Mouse (Mus musculus): ENCODE data around the gene Echdc3. TPM values are rescaled to one million over a fixed set of nuclear protein-coding genes. Genes with fewer than 3 reads are reported as not detected.
A peak's percentile ranks its signal among the peaks of the same experiment; 100 is the strongest.

Echdc3 gene
- under 1 TPM; 0.58 to 0.75 TPM for total RNA-seq (2021)

DNA sequence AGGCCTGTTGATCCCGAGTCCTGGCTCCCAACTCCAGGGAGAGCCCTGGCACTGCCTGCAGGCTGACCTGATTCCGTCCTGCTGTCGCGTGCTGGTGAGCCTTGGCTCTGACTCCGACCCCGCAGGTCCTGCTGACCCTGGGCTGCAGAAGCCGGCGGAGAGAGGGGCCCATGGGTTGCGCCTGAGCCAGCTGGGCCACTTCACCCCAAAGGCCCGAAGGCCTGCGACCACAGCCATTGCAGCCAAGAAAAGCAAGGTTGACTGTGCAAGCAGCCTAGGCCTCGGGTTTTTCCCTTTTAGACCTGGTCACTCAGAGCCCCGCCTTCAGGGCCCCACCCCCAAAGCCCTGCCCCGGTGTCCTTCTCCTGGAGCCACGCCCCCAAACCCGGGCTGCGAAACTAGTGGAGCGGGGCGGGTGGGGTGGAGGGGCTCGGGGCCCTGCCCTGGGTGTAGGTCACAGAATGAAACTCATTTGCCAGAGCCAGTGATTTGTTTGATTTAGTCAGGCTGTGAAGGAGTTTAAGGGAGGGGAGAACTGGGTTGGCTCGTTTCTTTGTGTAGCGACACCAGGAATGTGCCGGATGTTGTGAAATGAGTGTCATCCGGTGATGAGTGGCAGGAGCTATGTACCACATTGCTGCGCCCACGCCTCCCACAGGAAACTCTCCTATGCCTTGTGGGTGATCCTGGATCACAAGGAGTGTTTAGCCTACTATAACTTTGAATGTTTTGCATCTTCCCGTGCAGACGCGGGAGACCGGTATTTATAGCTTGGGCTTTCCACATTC, at the start of gene Echdc3:
TSS of gene Echdc3 (minus strand) at position 310 of the 788 bp plus-strand sequence.
- DNase-seq (ENCODE audit: extremely low spot score in 1 of 2, low spot score in 2 of 2) = peak; percentile 56 to 93
- intact Hi-C loops (cut with DNase I) = no loop called here

DNA sequence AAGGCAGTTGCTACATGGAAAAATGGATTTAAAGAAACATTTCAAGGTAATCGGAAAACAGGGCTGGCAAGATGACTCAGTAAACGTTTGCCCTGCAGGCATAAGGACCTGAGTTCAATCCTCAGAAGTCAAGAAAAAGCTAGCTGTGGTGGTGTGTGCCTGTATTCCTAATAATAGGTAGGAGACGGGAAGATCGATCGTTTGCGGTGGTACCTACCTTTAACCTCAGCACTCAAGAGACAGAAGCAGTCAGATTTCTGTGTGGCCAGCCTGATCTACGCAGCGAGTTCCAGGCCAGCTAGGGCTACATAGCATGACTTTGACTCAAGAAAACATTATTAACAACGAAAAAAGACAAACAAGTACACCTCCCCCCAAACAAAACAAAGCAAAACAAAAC, 48.9 kb upstream of the Echdc3 start:
- no peak for DNase-seq (ENCODE audit: extremely low spot score in 1 of 2, low spot score in 2 of 2)
- intact Hi-C loops (cut with DNase I) = no loop called here

DNA sequence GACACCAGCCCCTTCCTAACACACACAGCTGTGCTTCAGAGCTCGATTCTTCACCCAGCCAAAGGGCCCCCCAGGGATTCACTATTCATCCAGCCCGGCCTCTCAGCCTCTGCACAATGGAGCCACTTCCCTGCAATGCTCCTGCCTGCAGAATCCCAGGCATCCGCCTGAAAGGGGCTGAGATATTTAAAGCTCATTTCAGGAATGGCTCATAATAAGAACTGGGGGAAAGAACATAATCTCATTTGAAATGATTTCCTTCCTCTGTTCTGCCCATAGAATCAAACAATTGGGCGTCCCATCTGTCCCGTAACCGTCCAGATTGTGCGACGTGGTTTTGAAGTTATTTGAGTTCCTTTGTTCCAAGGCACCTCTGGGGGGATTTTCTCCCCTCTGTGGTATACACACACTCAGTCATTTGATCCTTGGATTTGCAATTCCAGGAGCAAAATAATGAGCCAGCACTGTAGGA, 48.4 kb upstream of the Echdc3 start:
- peak in 1 of 2 experiments; percentile 34 for DNase-seq (ENCODE audit: extremely low spot score in 1 of 2, low spot score in 2 of 2)

DNA sequence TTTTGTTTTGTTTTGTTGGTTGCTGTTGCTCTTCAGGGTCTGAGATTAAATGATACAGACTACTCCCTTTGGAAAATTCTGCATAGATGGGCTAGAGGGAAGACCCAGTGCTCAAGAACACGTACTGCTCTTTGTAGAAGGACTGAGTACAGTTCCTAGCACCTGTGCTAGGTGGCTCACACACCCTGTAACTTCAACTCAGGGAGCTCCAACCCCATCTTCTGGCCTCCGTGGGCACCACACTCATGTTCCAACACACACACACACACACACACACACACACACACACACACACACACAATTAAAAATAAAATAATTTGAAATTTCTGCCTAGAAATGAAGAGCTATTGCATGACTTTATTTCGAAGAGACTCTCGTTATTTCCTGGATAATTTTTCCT, 47.8 kb upstream of the Echdc3 start:
- intact Hi-C loops (cut with DNase I) = no loop called here

More for the DNA sequence above, 48.4 kb upstream of the Echdc3 start:
- intact Hi-C loops (cut with DNase I) = no loop called here

DNA sequence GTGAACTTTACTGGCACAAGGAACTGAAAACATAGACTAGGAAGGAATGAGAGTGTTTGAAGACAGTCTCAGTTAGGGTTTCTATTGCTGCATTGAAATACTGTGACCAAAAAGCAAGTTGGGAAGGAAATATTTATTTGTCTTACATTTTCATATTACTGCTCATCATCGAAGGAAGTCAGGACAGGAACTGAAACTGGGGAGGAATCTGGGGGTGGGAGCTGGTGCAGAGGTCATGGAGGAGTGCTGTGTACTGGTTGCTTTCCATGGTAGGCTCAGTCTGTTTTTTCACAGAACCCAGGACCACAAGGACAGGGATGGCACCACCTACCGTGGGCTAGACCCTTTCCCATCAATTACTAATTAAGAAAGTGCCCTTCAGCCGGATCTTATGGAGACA, 46.3 kb upstream of the Echdc3 start:
- intact Hi-C loops (cut with DNase I) = no loop called here
- no peak for DNase-seq (ENCODE audit: extremely low spot score in 1 of 2, low spot score in 2 of 2)

More for the DNA sequence above, 47.8 kb upstream of the Echdc3 start:
- DNase-seq (ENCODE audit: extremely low spot score in 1 of 2, low spot score in 2 of 2) = no peak

DNA sequence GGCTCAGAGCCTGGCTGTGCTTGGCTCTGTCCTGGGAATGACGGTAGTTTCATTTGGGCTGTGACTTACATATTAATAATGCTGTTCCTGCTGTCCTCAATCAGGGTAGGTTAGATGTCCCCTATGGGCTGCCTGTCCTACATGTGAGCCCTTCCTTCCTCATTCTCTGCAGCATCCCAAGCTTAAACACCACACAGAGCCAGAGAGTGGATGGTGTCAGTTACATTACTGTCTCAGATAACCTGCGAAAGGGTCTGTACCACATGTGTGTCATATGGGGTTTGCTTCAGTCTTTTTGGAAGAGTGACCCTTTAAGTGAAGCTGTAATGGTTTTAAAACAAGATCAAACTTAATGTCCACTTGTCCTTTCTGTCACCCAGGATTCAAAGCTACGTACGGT, 45.2 kb upstream of the Echdc3 start:
- intact Hi-C loops (cut with DNase I) = no loop called here
- no peak for DNase-seq (ENCODE audit: extremely low spot score in 1 of 2, low spot score in 2 of 2)

DNA sequence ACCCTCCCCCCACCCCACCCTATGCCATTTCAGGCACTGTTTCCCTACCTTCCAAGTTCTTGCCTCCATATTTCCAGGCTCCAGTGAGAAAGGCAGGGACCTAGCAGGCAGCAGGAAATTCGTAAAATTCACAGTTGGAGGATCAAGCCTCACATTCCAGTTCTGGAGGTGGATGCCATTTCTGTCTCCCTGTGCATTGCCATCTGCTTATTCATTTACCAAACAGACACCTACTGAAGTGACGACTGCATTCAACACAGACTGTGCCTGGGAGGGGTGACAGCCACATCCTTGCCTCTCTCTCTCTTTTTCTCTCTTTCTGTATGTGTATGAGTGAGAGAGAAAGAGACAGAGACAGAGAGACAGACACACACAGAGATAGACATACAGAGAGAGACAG, 44.3 kb upstream of the Echdc3 start:
- DNase-seq (ENCODE audit: extremely low spot score in 1 of 2, low spot score in 2 of 2) = peak in 1 of 2 experiments; percentile 79
- intact Hi-C loops (cut with DNase I) = no loop called here

DNA sequence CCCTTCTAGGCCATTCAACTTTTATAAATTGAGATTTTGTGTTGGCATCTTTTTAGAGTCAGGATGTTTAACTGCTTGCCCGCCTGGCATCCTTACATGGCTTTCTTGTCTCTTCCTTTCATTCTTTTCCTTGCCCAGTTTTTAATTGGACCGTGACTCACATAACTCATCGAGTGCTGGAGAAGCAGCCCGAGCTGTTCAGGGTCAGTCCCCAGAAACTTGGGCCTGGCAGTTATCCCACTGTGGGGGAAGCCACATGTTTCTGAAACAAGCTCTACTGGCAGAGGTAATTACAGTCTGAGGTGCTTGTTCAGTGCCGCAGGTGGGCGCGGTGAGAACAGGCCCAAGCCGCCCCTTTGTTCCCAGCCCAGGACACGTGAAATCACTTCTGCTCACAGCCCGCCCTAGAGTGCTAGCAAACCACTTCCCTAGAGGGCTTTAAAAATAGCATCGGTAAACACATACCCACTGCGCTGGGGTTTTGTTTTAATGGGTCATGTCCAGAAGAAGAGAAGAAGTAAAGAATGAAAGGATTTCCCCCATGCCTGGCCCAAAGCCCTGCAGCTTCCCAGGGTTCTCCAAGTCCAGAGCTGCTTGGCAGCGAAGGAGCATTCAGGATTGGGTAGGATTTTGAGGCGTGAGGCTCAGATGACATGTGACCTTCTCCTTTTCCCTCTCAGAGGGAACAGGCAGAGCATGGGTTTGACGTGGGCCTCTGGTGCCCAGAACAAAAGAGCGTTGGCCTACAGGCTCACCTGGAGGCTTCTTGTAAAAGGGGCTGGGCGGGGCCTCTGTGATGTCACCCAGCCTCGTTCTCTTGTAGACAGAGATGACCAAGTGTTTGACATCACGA, 43.4 kb upstream of the Echdc3 start:
- intact Hi-C loops (cut with DNase I) = no loop called here
- DNase-seq (ENCODE audit: extremely low spot score in 1 of 2, low spot score in 2 of 2) = peak; percentile 62 to 77

DNA sequence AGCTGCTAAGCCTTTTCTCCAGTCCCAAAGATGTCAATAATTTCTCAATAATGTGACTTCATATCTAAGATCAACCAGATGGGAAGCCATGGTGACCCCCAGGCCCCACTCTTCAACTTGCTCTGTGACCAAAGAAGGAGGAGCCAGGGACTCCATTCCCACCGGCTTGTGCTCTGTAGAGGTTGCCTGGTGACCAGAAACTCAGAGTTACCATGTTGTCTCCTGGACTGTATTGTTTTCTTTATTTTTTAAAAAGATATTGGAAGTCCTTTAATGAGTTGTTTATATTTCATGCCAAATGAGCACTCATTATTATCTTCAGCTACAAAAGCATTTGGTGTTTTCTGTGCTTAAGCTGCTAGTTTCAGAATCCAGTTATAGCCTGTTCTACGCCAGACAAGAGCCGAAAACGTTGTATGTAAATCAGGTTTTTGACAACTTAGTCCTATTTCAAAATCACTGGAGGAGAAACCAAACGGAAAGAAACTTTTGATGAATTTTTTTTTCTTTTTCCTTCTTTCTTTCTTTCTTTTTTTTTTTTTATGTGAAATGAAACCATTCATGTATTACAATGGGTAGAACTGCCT, 42.7 kb upstream of the Echdc3 start:
- intact Hi-C loops (cut with DNase I) = no loop called here
- DNase-seq (ENCODE audit: extremely low spot score in 1 of 2, low spot score in 2 of 2) = no peak

DNA sequence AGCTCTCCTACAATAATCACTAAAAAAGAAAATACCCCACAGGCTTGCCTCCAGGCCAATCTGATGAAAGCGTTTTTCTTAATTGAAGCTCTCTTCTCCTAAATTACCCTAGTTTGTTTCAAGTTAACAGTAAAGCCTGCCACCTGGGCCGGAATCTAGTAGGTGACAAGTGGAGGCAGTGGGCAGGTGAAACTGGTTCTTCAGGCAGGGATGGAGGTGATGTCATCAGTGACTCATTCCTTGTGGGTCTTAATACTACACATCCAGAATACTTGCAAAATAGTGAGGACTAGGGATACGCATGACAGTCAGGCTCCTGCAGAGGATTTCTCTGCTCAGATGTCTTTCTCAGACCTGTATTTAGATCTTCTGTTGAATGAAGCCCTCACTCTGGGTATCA, 39.7 kb upstream of the Echdc3 start:
- intact Hi-C loops (cut with DNase I) = no loop called here
- no peak for DNase-seq (ENCODE audit: extremely low spot score in 1 of 2, low spot score in 2 of 2)

DNA sequence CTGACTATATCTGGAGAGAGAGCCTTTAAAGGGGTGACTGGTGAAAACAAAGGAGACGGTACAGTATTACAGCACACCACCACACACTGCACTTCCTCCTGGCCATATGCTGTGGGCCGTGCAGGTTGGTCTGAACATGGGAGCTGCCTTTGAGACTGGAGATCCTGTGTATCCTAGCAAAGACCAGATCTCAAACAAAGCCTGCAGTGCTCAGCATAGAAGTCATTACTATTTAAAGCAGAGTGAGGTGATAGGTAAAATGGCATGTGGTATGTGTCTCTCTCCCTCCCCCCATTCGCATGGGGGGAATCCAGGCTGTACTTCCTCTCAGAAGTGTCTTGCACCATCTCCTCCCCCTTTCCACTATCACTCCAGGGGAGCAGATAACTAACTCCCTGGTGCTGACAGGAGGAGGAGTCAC, 38.3 kb upstream of the Echdc3 start:
- intact Hi-C loops (cut with DNase I) = no loop called here
- no peak for DNase-seq (ENCODE audit: extremely low spot score in 1 of 2, low spot score in 2 of 2)

DNA sequence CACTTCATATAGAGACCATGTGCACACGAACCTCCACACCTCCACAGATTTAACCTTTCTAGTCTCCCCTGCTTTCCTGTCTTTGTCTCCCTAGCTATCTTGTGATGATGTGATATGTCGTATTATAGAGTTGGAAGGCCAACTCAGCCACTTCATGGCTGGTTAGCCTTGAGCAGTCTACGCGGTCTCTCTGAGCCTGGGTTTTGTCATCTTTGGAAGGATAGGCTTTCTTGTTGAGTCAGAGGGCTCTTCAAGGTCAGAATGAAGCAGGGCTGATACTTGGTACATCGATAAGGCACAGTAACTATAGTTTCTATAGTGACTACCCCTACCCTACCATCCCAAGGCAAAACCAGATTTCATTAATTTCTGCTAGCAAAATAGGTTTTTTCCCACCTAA, 28.6 kb upstream of the Echdc3 start:
- intact Hi-C loops (cut with DNase I) = no loop called here
- DNase-seq (ENCODE audit: extremely low spot score in 1 of 2, low spot score in 2 of 2) = no peak

DNA sequence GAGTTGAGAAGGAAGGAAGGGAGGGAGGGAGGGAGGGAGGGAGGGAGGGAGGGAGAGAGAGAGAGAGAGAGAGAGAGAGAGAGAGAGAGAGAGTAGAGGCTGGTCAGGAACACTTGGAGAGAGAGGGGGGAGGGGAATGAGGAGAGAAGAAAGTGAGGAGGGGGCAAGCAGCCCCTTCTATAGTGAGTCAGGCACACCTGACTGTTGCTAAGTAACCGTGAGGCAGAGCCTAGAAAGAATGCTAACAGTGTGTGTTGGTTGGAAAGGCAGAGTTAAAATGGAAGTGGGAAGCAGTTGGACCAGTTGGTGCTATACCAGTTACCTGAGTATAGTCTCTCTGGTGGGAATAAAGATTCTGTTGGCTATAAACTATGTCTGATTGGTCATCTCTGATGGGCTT, 27.2 kb upstream of the Echdc3 start:
- DNase-seq (ENCODE audit: extremely low spot score in 1 of 2, low spot score in 2 of 2) = no peak
- intact Hi-C loops (cut with DNase I) = no loop called here

DNA sequence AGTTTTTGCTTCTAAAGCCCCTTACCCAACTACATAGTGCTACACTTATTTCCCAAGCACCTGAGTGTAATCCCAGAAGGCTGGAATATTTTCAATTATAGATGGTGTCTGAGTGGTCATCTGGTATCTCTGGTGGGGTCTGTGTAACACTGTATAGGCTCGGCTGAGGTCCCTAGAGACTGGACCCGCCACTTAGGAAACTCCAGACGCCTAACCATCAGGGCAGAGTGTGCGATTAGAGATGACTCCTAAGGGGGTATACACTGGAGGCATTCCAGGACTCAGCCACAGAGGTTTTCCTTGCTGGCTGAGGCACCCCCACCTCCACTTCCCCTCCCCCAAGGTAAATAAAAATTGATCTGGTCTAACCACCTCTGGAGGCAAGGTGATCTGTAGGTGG, 26.5 kb upstream of the Echdc3 start:
- intact Hi-C loops (cut with DNase I) = no loop called here
- no peak for DNase-seq (ENCODE audit: extremely low spot score in 1 of 2, low spot score in 2 of 2)

DNA sequence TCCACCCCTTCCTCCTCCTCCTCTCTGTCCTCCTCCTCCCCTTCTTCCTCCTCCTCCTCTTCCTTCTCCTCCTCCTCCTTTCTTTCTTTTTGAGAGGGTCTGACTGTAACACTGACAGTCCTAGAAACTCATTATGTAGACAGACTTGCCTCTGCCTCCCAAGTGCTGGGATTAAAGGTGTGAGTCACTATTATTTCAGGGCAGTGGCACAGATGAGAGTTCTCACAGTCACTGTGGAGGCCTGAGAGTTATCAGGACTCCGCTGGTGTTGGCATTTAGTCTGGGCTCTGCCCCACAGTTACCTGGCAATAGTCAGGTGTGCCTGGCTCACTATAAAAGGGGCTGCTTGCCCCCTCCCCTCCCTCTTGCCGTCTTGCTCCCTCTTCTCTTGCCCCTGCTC, 25.8 kb upstream of the Echdc3 start:
- intact Hi-C loops (cut with DNase I) = no loop called here
- DNase-seq (ENCODE audit: extremely low spot score in 1 of 2, low spot score in 2 of 2) = no peak

DNA sequence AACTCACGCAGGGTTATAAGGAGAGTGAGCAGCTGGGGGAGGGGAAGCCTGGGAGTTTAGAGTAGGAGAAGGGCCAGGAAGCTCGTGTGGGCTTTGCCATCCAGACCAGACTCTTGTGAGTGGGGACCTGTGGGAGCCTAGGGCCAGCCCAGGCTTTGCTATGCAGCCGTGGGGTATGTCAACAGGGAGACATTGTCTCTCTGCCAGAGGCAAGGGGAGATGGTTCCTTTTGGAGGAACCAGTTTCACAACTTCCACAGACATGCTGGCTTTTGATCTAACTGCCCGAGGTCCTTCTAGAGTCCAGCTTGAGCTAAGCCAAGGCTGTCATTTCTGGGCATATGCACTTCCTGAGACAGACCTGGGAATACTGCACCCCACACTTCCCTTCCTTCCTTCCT, 25.4 kb upstream of the Echdc3 start:
- no peak for DNase-seq (ENCODE audit: extremely low spot score in 1 of 2, low spot score in 2 of 2)
- intact Hi-C loops (cut with DNase I) = no loop called here

DNA sequence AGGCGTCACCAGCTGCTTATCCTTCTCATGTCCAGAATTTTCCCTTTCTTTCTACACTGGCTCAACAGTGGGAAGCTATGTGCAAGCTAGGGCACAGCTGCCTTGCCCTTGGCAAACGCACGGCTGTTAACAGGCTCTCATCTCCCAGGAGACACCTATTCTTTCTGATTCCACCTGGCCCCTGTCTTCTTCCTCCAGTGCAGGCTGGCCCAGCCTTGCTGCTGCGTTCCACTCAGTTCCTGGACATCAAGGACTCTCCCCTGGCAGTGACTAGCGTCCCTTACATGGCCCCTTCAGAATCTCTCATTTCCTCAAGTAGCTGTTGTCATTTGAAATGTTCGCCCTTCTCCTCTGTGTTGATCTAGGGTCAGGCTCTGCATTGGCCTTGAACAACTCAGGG, 20.5 kb upstream of the Echdc3 start:
- intact Hi-C loops (cut with DNase I) = no loop called here
- no peak for DNase-seq (ENCODE audit: extremely low spot score in 1 of 2, low spot score in 2 of 2)

DNA sequence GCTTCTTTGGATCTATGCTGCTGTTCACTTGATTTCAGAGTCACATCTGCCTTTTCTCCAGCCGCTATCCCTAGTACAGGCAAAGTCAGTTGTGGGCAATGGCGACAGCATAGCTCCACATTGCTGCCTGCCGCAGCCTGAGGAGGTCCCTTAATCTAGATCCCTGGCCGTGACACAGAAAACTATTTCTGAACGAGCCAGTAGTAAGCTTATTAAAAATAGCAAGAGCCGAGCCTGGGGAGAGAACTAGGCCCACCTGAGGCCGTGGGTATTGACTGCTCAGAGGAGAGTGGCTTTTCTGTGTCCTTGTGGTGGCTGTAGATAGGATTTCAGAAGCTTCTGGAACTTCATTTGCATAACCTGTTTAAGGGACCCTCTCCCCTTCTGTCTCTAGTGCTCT, 19.9 kb upstream of the Echdc3 start:
- DNase-seq (ENCODE audit: extremely low spot score in 1 of 2, low spot score in 2 of 2) = no peak
- intact Hi-C loops (cut with DNase I) = no loop called here

DNA sequence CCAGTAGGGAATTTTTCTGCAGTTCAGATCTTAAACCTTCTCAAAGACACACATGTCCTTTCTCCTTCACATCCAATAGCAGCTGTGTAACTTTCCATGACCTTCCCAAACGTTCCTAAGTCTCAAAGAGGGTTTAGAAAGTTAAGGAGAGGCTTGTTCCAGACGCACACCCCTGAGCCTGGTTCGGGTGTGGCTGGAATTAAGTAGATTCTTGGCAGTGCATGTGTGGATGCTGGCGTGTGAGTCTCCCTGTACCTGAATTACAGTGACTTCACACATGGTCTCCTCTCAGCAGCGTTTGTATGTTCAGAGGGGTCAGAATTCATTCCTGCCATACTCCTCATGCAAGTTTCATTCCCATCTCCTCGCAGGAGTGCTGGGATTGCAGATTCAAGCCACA, 18.0 kb upstream of the Echdc3 start:
- no peak for DNase-seq (ENCODE audit: extremely low spot score in 1 of 2, low spot score in 2 of 2)
- intact Hi-C loops (cut with DNase I) = no loop called here
